Mouse (Mus musculus) brain, embryonic 18.5 days (tissue): ENCODE data around the gene Hus1b.

Experiments used
- DNase-seq: peaks from one replicate; pipeline ENCODE4 v3.0.0-alpha.2; 2012; ENCODE audit warnings: low read depth, low spot score

Hus1b gene

DNA sequence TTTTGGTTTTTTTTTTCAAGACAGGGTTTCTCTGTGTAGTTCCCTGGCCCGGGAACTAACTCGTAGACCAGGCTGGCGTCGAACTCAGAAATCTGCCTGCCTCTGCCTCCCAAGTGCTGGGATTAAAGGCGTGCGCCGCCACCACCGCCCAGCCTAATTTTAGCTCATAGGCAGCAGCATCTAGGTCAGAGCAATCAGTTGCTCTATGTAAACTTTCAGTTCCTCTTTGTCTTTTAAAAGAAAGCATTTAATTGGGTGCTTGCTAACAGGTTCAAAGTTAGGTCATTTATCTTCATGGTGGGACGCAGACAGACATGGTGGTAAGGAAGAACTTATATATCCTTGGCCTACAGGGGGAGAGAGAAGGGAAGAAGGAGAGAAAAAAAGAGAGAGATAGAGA, 1.6 kb upstream of the Hus1b start:
- DNase-seq, result no peak

DNA sequence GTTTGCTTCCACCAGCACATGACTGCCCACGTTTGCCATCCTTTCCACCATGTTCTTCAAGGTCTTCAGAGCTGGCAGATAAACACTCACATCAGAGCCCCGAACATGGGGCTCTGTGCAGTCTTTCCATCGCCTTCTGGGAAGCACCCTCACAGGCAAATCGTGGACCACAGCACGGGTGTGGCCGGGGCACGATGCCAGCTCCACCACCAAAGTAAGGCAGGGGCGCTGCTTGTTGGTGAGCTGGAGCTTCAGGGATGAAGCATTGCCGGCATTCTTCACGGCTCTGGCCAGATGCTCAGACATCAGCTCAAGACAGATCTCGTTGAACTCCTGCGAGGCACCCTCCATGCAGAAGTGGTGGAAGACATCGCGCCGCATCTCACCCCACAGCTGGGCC, 430 bp downstream of the Hus1b start:
- DNase-seq, result no peak

DNA sequence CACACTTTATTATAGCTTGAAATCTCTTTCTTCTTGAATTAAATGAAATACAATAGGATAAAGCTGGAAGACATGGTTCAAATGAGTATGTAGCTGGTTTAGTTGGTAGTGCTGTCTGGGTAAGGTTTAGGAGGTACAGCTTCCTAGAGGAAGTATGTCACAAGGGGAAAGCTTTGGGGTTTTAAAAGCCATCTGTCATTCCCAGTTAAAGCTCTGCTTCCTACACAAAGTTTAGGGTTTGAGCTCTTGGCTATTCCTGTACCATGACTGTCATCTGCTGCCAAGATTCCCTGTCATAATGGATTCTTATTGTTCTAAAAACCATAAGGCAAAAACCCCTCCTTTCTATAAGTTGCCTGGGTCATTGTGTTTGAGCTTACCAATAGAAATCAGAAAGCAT, 1.8 kb downstream of the Hus1b start:
- no peak for DNase-seq

DNA sequence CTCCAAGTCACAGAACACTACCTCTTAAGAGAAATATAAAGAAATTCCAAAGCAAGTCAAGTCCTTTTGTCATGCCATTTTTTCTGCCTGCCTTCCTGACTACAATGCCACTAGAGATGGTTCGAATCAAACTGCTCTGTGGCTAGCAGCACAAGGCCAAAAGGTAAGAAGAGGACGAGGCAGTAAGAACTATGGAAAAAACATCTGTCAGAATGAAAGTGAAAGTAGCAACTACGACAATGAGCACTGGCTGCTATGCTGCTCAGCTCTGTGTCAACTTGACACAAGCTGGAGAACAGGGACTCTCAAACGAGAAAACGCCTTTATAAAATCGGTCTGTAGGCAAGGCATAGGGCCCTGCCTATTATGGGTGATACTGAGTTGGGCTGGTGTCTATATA, 14.6 kb downstream of the Hus1b start:
- no peak for DNase-seq

DNA sequence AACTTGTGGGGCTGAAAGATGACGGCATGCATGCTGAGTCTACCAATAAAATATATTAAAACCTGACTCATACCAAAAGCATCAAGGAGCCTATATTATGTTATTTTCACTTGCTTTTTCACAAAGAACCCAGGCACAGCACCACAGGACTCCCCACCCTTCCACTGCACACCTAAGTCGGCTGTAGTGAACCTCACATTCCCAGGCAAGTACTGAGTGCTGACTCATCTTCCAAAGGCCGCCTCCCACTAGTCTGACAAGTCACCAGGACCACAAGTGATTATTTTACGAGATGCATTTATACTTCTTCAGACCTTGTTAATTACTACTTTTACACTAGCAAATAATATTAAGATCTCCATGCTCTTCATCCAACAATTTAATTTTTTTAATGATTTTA, 15.9 kb downstream of the Hus1b start:
- no peak for DNase-seq

DNA sequence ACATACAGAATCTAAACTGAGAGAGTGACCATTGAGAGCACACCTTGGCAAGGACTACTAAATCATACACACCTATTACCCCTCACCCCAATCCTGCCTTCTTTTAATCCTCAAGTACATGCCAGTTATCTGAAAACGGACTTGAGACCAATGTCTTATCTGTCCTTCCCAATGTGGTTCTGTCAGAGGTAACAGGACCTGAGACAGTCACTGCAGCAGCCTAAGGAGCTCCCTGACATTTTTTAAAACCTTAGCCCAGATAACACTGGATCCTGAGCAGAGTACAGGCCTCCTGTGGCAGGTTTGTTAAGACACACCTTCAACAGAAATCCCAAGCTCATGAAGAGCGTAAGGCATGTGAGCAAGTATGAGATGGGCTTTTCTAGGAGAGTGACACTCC, 18.4 kb downstream of the Hus1b start:
- no peak for DNase-seq

DNA sequence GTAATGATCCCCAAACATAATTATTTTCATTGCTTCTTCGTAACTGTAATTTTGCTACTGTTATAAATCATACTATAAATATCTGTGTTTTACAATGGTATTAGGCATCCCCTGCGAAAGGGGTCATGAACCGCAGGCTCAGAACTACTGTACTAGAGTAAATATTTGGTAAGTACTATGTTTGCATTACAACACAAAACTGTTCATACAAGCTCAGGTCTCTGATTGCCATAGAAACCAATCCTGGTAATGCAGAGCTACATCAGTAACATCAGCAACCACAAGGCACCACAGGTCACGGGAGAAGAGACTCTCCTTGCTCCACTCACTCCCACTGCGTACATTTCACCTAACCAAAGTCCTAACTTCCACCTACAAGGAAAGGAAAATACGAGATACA, 23.3 kb downstream of the Hus1b start:
- no peak for DNase-seq

DNA sequence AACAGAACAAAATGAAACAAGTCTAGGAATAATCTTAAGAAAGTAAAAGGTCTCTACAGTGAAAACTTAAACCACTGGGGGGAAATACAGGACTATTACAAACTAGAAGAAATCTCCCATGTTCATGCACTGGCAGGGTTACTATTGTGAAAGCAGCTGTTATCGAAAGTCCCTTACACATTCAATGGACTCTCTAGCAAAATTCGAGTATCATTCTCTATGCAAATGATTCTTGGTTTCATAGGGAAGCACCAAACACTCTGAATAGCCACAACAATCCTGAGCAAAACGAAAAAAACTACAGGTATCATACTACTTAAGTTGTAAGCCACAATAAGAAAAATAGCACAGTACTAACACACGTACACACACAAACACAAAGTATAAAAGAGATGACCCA, 25.6 kb downstream of the Hus1b start:
- no peak for DNase-seq

DNA sequence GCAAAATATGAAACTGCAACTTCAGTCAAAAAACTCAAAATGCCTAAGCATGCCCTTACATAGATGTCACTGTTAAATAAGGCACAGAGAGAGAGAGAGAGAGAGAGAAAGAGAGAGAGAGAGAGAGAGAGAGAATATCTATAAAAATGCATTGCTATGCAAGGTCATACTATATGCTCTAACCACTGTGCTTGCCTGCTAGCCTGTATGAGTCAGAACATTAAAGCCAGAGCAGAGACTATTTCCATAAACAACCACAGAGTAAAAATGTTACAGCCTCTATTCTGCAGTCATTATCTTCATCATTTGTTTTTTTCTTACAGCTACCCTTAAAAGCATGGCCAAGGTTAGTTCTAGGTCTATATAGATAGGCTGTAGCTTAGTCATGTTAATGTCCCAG, 33.8 kb downstream of the Hus1b start:
- no peak for DNase-seq

DNA sequence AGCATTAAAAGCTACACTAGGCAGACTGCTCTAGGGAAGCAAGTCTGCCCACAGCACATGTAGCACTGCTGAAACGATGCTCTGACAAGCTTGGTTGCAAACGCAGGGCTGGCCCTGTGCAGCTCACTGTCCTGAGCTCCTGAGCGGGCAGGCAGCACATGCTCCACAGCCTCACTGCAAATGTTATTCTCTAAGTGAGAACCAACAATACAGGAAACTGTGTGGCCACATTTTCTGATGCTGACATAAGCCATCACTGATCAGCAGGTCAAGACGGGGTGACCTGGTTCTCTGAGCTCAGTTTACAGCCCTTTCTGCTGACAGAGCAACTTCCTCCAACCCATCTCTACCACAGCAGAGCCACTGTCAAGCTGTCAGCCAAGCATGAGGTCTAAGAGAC, 34.5 kb downstream of the Hus1b start:
- no peak for DNase-seq

DNA sequence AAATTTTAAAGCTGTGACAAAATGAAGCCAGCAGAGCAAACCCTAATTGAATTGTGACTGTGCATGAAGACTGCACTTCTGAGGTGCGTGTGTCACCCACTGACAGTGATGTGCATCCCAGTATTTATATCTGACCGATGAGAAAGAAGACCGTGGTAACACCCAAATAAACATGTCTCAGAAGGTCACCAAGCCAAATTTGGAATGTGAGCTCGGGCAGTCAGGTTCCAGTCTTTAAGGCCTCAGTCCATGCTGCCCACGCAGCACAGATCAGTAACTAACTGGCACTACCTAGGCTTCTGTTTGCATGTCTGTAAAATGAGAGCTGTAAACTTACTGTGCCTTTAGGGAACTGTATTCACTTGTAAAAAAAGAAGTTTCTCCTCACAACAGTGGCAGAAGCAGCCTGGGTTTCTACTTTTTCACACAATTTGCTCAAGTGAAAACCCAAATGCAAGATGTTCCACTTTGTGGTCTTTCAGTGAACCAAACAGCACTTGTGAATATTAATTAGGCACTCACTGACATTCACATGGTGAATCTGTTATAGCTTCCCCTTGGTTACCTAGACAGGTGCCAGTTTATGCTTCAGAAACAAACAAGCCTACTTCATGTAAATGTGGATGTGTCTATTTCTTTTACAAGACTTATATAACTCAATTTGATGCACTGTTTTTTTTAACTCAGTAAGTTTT, 35.5 kb downstream of the Hus1b start:
- no peak for DNase-seq

DNA sequence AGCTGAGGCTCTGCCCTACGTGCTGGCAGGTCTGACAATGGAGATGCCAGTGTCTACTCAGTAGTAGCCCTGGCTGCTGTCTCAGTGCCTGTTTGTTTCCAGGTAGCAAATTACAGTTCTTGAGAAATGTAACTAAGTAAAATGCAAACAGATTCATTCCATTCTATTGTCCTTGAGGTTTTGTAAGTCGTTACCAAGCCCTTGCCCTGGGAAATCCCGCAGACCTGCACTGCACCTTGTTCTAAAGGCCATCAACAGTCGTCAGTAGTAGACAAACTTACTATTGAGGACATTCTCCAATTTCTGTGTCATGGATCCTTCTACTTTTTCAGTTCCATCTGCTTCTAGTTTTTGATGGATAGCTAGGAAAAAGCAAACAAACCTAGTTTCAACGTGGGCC, 36.7 kb downstream of the Hus1b start:
- DNase-seq, result no peak

DNA sequence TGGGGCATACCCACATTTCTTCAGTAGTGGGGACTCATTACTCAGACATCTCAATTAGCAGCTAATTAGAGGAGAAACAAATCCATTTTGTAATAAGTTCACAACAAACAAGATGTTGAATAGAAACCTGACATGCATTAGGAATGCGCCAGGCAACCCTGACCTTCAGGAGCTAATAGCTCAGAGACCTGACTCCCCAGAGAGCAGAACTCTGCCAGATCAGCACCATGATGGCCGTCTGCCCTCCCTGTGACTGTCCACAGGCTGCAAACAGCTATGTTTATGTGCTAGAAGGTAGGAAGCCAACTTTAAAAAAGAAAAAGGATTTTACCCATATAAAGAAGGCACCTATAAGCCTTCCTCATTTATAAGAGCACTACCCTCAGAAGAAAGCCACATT, 45.3 kb downstream of the Hus1b start:
- no peak for DNase-seq

DNA sequence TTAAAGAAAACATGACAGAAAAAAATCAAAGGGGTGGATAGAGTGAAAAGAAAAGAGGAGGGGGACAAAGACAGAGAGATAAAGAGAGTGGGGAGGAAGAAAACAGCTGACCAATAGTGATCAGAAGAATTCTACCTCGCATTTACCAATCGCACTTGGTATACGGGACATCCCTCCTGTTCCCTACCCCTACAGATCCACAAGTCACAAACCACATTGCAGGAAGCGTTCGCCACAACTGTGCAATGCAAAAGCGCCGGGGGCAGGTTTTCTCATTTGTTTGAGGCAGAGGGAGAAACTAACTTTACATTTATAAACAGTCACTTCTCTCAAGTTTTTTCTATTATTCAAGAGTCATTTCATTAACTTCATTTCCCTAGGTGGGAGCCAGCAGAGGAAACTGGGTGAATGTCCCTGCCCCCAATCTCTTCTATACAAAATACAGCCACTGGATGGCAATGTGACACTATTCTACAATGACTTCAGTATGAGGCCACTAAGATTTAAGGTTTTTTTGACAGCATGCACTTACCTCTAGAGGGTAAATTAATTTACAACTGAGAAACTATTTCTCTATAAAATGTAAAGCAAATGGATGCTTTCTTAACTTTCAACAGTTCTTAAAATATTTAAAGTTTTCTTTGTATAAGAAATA, 46.0 kb downstream of the Hus1b start:
- no peak for DNase-seq
